Comparison of ENCODE assay signal across 12 mouse cellular contexts in genomic region chr1:84155585-84155930, GRCm38 (mm10).
DNase-seq lines count a peak whose midpoint lies in the region; ATAC-seq lines count a peak whose summit lies in the region.
"Had no signal": no experiment of that assay in that cellular context is flagged by ENCODE, and none has a peak within 500 bp of the region (broad histone marks: within the 10 kb centered on the region; RNA-seq: fewer than 3 reads in every experiment).

No protein-coding gene starts in this region.

- no peak for ATAC-seq in embryonic facial prominence, embryonic 13.5 days (ENCODE audit: insufficient number of reproducible peaks, insufficient read depth, low FRiP score, low TSS enrichment, low read depth)
- peak; percentile 39; the same call in 1 of the 2 replicates for ATAC-seq in forebrain, embryonic 15.5 days (replicated peaks)
- ATAC-seq in neural tube, embryonic 14.5 days (ENCODE audit: low read depth), result no peak
- ATAC-seq in intestine, embryonic 16.5 days, result no peak

- no peak overlapping the region for H3K27ac ChIP-seq in embryonic facial prominence, embryonic 13.5 days
- peak overlapping the region; percentile 75 for H3K27ac ChIP-seq in forebrain, embryonic 15.5 days (replicated peaks)
- peak overlapping the region; percentile 39; the same call in 1 of the 2 replicates for H3K27ac ChIP-seq in neural tube, embryonic 14.5 days (ENCODE audit: low read depth, low read length)
- H3K27ac ChIP-seq in intestine, embryonic 16.5 days (ENCODE audit: low read length), result no peak overlapping the region

- peaks cover 10% of the 10 kb centered on the region for H3K4me1 ChIP-seq in embryonic facial prominence, embryonic 13.5 days
- 0 out of 2 replicates have a peak, but pooled peaks cover 9% of the 10 kb centered on the region for H3K4me1 ChIP-seq in forebrain, embryonic 15.5 days
- 0 out of 2 replicates have a peak, but pooled peaks cover 2% of the 10 kb centered on the region for H3K4me1 ChIP-seq in neural tube, embryonic 14.5 days (ENCODE audit: control insufficient read depth, insufficient read depth, low read length)
- H3K4me1 ChIP-seq in intestine, embryonic 16.5 days (ENCODE audit: control insufficient read depth, insufficient read depth, low read length), result no peaks in the 10 kb centered on the region

- H3K4me3 ChIP-seq in embryonic facial prominence, embryonic 13.5 days, result no peak overlapping the region
- no peak overlapping the region for H3K4me3 ChIP-seq in forebrain, embryonic 15.5 days
- no peak overlapping the region for H3K4me3 ChIP-seq in neural tube, embryonic 14.5 days (ENCODE audit: low read depth, low read length)
- no peak overlapping the region for H3K4me3 ChIP-seq in intestine, embryonic 16.5 days (ENCODE audit: low read length)

- peak; percentile 9 for DNase-seq in mesoderm, embryonic 11.5 days (ENCODE audit: low read depth, low spot score)
- no peak for DNase-seq in adrenal gland, adult 8-10 months
- no peak for DNase-seq in spleen, postnatal 10 days (ENCODE audit: low spot score in 2 of 2)
- DNase-seq: cerebellum, postnatal 25 days; kidney, adult 11 months; kidney, postnatal 4 days; spleen, adult 18-20 months had no signal

- WGBS in embryonic facial prominence, embryonic 13.5 days, result 16% methylated on average over 2 of the region's 2 CpGs
- WGBS in forebrain, embryonic 15.5 days, result 21% methylated on average over 2 of the region's 2 CpGs
- WGBS in neural tube, embryonic 14.5 days, result 19% methylated on average over 2 of the region's 2 CpGs
- WGBS in intestine, embryonic 16.5 days, result 20% methylated on average over 2 of the region's 2 CpGs

- no peaks in the 10 kb centered on the region for H3K36me3 ChIP-seq in embryonic facial prominence, embryonic 13.5 days
- H3K36me3 ChIP-seq in forebrain, embryonic 15.5 days, result no peaks in the 10 kb centered on the region
- H3K36me3 ChIP-seq in neural tube, embryonic 14.5 days (ENCODE audit: control insufficient read depth, insufficient read depth, low read length), result no peaks in the 10 kb centered on the region
- H3K36me3 ChIP-seq in intestine, embryonic 16.5 days (ENCODE audit: control insufficient read depth, insufficient read depth, low read length), result no peaks in the 10 kb centered on the region

- no peaks in the 10 kb centered on the region for H3K9me3 ChIP-seq in embryonic facial prominence, embryonic 13.5 days
- H3K9me3 ChIP-seq in forebrain, embryonic 15.5 days, result no peaks in the 10 kb centered on the region
- H3K9me3 ChIP-seq in neural tube, embryonic 14.5 days (ENCODE audit: control insufficient read depth, low read length), result no peaks in the 10 kb centered on the region
- H3K9me3 ChIP-seq in intestine, embryonic 16.5 days (ENCODE audit: control insufficient read depth, low read length), result no peaks in the 10 kb centered on the region

- no peak overlapping the region for H3K9ac ChIP-seq in embryonic facial prominence, embryonic 13.5 days
- H3K9ac ChIP-seq in forebrain, embryonic 15.5 days (replicated peaks), result no peak overlapping the region
- no peak overlapping the region for H3K9ac ChIP-seq in neural tube, embryonic 14.5 days (replicated peaks; ENCODE audit: low read depth, low read length)
- H3K9ac ChIP-seq in intestine, embryonic 16.5 days (ENCODE audit: low read depth, low read length), result no peak overlapping the region

- H3K27me3 ChIP-seq in embryonic facial prominence, embryonic 13.5 days, result no peaks in the 10 kb centered on the region
- no peaks in the 10 kb centered on the region for H3K27me3 ChIP-seq in forebrain, embryonic 15.5 days
- no peaks in the 10 kb centered on the region for H3K27me3 ChIP-seq in neural tube, embryonic 14.5 days (ENCODE audit: control insufficient read depth, insufficient read depth, low read length)
- H3K27me3 ChIP-seq in intestine, embryonic 16.5 days (replicated peaks; ENCODE audit: control insufficient read depth, insufficient read depth, low read length), result no peaks in the 10 kb centered on the region
- H3K27me3 ChIP-seq: CH12.LX had no signal

- H3K4me2 ChIP-seq in embryonic facial prominence, embryonic 13.5 days, result 0 out of 2 replicates have a peak overlapping the region, but pooled peaks have one; percentile 9
- H3K4me2 ChIP-seq in forebrain, embryonic 15.5 days (replicated peaks), result 0 out of 2 replicates have a peak overlapping the region, but pooled peaks have one; percentile 13
- no peak overlapping the region for H3K4me2 ChIP-seq in neural tube, embryonic 14.5 days (ENCODE audit: low read depth, low read length)
- H3K4me2 ChIP-seq in intestine, embryonic 16.5 days (ENCODE audit: low read depth, low read length), result no peak overlapping the region

Comparison
In these comparisons a context has a peak if more than half of its experiments do, and no peak if none do; other contexts are left out.
1. H3K27ac ChIP-seq: peak in forebrain, embryonic 15.5 days (single experiment) and neural tube, embryonic 14.5 days (single experiment); none in embryonic facial prominence, embryonic 13.5 days (single experiment) and intestine, embryonic 16.5 days (single experiment).
2. H3K4me2 ChIP-seq: peak in embryonic facial prominence, embryonic 13.5 days (single experiment) and forebrain, embryonic 15.5 days (single experiment); none in neural tube, embryonic 14.5 days (single experiment) and intestine, embryonic 16.5 days (single experiment).